Mouse (Mus musculus) CD4-positive, CD25-positive, alpha-beta regulatory T cell, adult 2 months (primary cell): Measurements from ENCODE around the gene Tbc1d16.
"Not testable (repeated sequence)": the region's sequence is repeated elsewhere in the genome, so short reads cannot be mapped to it uniquely, and the experiment has no call there.

Experiments
- DNase-seq: peaks from one replicate; pipeline ENCODE4 v3.0.0-alpha.2; 2012; ENCODE audit warnings: low read depth, low spot score

Gene Tbc1d16

DNA sequence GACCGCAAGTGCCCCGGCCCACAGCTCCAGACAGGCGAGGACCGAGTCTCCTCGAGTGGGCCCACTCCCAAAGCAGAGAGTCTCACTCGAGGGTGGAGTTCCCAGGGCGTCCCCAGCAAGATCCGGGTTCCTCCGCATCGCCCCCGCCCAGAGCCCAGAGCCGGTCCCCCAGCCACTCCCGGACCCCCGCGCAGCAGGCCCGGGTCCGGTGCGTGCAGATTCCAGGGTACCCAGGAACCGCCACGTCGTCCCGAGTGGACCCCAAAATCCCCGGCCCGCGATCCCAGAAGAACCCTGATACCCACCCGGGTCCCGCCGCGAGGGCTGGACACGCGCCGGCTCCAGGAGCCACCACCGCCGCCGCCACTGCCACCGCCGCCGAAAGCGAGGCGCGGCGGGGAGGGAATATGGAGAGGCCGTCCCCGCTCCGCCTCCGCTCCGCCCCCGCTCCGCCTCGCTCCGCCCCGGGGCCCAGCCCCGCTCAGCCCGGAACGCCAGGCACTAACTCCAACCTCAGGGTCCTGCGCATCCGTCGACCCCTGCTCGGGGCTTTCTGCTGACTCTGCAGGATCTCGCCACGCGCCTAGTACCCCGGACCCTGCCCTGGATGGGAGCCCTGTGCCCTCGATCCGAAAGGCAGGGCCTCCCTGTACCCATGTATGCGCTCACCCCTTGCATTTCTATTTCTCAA is at the start of gene Tbc1d16, which contains the start of gene Ccdc40:
Gene Tbc1d16, minus strand, starts transcription at position 409 of the 691 bp plus-strand sequence.
Gene Ccdc40, plus strand, starts transcription at position 482 of the 691 bp plus-strand sequence.
- peak; percentile 84 for DNase-seq

DNA sequence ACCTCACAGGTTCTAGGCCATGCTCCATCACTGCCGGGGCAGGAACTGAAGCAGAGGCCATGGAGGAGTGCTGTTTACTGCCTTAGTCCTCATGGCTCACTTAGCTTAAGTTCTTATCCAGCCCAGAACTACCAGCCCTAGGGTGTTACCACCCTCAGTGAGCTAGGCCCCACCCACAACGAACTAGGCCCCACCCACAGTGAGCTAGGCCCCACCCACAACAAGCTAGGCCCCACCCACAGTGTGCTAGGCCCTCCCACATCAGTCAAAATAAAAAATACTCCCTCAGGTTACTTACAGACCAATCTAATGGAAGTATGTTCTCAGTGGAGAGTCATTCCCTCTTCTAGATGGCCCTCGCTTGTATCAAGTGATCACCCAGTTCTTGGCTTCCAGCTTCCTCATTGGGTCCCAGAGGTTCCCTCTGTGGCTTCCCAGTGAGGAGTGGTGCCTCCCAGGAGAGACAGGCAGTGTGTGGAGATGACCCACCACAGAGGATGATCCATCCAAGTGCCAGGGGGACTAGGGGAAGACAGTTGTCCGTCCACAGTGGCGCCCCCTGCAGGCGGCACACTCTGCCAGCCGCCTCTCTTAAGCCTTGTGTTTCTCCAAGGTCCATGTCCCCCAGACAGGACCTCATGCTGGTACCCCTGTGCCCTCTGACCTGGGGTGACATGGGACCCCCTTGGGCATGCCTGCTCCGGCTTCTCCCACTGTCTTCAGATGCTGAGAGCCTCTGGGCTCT is 45.1 kb upstream of the Tbc1d16 start:
- DNase-seq, result peak; percentile 51

DNA sequence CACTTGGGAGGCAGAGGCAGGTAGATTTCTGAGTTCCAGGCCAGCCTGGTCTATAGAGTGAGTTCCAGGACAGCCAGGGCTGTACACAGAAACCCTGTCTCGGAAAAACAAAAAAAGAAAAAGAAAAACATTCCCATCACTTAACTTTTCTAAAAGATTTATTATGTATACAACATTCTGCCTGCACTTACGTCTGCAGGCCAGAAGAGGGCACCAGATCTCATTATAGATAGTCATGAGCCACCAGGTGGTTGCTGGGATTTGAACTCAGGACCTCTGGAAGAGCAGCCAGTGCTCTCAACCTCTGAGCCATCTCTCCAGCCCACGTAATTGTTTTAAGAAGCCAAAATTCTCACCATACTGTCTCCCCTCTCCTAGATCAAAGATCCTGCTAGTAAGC is 44.2 kb upstream of the Tbc1d16 start:
- not testable (repeated sequence) for DNase-seq

DNA sequence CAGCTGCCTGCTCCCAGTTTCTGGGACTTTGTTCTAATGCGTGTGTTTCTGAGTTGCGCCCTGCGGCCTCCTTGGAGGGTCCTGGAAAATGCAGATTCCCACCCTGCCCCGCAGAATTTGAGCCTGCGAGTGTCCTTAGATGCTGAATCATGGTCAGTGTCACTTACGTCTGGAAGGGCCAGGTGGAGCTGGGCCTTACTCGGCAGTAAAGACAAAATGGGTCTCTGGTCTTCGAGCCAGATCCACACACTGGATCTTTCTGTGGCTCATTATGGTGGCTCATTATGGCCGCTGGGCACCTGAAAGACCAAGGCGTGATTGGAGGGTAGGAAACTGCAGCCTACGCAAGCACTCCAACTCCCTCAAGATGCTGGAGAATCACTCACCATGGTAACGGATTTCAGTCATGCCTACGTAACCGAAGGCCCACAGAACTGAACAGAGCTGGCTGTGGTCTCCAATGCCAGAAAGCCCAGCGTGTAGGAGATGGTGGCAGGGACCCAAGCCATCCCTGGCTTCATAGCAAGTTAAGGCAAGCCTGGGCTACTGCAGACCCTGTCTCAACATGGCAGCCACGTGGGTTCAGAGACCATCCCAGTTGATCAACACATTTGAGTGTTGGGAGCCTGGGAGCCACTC is 40.4 kb upstream of the Tbc1d16 start:
- no peak for DNase-seq

DNA sequence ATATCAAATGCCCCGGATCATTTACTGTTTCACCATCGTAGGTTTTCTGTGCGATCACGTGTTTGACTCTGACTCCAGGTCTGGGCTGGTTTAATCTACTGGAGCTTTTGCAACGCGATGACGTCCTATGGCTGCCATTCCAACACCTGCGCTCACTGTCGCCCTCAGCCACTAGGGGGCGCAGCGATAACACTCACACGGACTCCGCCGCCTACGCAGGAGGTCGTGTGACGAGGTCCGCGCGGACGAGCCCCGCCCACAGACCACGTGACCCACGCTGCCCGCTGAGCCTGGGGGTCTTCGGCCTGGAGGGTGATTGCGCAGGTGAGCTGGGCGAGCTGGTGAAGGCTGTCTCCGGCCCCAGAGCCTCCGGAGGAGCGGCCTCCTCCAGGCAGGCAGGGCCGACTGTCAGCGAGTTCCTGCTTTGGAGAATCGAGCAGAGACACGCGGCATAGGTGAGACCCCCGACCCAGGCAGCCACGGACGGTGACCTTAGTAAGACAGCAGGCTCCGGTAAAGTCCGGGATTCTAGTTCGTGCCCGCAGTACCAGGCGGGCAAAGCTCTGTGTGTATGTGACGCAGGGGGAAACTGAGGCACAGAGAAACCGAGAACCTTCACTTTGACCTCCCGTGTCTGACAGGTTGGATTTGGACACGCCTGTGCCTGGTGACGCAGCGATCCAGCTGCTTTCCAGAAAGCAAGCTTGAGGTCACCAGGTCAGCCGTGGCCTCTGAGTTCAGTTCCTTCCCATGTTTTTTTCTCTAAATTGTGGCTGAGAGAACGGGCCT is 39.7 kb upstream of the Tbc1d16 start, which contains the start of gene Gaa:
Gene Gaa, plus strand, starts transcription at position 120 of the 789 bp plus-strand sequence.
- peak; percentile 99 for DNase-seq

DNA sequence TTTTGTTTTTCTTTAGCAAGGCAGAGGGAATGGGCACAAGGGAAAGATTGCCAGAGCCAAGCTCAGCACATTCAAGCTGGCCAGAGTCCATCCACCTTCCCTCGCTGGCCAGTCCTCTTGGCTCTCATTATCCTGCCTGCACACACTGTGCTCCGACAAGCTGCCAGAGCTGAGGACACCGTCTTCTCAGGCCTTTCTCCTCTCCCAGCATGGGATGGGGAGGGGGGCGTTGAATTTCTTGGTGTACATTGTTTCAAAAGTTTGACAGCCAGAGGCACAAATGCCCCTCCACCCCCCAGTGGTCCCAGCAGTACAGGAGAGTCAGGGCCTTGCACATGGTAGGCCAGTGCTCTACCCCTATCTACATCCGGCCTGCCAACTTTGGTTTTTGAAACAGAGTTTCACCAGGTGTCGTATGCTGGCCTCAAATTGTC is 39.0 kb upstream of the Tbc1d16 start:
- DNase-seq, result no peak

DNA sequence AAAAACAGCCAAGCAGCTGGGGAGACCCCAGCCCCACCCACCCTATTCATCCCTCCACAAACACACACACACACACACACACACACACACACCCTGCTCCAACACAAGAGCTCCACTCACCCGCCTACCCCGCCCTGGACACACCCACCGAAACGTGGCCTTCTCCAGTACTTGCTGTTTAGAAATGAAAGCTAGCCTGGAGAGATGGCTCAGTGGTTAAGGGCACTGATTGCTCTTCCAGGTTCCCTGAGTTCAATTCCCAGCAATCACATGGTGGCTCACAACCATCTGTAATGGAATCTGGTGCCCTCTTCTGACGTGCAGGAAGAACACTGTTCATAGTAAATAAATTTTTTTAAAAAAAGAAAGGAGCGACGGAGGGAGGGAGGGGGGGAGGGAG is 37.5 kb upstream of the Tbc1d16 start:
- no peak for DNase-seq

DNA sequence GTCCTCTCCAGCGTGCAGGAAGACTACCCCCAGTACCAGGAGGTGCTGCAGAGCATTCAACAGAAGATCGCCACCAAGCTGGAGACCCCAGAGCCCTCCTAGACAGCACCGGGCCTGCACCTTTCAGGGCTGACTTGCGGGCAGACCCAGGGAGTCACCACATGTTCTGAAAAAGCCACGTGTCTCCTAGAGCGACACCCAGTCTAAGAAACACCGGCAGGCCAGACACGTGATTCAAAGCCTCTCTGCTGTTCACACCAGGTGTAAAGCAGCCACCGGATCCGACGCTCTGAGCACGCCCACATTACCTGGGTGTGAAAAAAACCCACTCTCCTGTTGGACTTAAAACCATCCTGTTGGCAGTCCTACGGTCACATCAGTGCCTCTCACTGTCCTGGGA is 36.1 kb upstream of the Tbc1d16 start:
- DNase-seq, result no peak

DNA sequence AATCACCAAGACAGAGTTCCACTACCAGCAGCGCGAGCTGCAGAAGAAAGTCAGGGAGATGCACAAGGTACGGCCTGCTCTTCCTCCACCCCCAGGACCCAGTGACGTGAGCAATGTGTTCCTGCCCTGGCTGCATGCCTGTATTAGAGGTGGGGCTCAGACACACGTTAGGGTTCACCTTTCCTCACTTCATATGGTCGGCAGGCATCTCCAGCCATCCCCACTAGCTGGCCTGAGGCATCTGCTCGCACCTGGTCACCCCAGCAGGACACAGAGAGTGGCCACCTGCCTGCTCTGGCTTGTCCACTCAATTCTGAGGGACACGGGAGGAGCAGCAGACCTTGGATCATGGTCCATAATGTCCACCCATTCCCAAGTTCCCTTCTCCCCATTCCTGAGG is 31.7 kb upstream of the Tbc1d16 start:
- no peak for DNase-seq

DNA sequence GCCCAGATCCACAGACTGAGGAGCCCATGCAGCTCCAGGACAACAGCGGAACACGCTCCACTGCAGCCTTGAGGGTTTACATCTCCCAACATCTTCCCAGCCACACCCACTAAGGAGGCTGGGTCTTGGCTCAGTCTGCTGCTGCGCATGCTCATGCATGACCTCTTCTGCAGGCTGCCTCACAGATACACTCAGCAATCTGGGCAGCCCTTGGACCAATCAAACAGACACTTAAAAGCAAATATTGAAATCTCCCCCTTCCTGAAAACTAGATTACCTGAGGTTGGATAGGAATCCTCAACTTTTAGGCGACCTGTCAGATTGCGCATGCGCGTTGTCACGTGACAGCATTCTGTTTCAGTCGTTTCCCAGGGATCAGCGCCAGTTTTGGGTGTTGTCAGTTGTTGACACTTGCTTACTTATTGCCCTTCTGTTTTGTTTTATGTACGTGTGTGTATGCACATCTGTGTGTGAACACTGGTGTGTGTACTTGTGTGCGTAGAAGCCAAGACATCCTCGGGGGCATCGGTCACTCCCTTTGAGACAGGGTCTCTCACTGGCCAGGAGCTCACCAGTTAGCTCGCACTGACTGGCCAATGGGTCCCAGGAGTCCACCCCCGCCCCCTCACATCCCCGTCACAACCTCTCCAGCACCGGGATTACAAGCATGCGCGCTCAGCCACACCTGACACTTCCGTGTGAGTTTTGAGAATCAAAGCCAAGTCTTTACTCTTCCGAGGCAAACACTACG is 30.4 kb upstream of the Tbc1d16 start:
- DNase-seq, result peak; percentile 71

DNA sequence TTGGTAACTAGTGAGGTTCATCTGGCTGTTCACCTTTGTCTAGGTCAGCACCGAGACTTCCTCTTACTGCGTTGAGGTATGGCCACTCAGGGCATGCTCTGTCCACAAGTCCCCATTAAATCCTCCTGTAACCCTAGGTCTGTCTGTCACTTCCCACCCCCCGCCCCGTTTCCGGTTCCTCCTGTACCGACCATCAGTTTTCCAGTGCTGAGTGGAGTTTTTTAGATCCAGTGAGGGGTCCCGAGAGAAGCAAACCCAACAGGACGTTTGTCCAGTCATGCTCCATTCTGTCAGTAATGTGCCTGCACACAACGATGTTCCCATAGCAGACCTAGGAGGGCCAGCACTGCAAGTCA is 29.9 kb upstream of the Tbc1d16 start:
- no peak for DNase-seq

DNA sequence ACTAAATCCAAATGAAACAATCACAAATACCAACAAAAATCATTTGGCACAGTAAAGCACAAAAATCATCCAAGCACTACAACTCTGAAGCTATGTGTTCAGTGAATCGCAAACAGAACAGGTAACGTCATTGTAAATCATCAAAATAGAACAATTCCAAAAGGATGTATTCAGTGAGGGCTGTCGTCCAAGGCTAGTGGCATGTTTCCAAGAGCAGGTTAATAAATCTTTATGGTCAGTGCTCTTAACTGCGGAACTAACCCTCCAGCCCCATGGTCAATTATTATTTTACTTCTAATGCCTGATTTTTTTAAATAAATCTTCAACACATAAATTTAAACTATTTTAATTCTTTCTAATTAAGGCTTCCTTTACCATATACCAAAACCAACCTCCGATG is 28.3 kb upstream of the Tbc1d16 start:
- DNase-seq, result not testable (repeated sequence)

DNA sequence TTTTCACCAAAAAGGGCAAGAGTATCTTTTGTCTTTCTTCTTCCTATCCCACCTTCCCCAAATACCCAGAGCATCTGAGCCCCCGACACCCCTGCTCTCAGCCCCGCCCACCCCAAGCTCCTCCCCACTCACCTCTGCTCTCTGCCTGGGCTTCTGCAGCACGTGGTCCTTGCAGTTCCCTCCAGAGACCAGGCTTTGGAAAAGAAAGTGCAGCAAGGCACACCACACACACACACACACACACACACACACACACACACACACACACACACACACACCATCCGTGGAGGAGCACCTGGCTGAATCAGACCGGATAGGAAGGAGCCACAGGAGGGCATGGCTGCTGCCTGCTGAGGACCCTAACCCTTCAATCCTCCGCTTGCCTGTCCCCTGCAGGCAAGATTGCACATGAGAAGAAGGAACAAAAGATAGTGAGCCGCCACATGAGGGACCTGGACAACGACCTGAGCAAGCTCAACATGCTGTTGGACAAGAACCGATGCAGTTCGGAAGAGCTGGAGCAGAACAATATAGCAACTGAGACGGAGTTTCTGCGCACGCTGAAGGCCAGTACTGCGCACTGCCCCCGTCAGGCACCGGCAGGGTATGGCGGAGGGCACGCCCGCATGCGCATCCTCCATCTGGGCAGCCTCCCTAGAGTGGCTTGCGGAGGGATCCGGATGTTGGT is 24.7 kb upstream of the Tbc1d16 start:
- peak; percentile 79 for DNase-seq

DNA sequence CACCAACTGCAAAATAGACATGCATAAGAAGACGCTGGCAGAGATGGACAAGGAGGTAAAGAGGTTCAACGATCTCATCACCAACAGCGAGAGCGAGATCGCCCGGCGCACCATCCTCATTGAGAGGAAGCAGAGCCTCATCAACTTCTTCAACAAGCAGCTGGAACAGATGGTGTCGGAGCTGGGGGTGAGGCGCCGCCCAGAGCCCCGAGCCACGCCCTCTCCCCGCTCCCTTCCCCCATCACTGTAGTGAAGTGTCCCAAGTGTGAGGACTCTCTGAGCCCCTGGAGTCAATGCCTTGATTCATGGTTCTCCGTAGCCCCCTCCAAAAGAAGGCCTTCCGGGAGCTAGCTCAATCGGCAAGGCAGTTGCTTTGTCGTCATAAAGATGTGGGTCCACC is 22.7 kb upstream of the Tbc1d16 start:
- DNase-seq, result no peak

DNA sequence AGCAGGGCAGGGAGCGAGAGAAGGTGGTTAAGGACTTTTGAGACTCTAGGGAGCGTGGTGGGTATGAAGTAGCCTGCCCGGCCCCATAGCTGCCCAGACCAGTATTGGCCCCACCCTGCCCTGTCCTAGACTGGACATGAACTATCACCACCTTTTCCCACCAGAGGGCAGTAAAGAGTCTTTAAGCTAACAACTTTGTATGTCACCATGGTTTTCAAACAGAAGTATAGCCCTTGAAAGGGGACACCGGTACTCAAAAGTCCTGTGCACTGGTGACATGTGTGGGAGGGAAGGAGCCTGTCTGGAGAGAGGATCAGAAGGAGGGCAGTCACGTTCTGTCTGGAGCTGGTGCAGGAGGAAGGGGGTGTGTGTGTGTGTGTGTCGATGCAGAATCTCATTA is 20.7 kb upstream of the Tbc1d16 start:
- DNase-seq, result peak; percentile 75

DNA sequence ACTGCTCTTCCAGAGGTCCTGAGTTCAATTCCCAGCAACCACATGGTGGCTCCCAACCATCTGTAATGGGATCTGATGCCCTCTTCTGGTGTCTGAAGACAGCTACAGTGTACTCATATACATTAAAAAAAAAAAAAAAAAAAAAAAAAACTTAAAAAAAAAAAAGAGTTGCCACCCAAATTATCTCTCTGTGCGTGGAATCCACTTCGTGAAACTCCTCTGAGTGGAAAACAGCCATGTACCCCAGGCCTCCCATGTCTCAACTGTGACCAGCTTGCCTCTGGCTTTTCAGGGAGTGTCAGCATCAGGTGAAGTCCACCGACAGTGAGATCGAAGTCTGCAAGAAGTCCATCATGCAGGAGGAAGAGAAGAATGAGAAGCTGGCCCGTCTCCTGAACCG is 17.2 kb upstream of the Tbc1d16 start:
- DNase-seq, result not testable (repeated sequence)

DNA sequence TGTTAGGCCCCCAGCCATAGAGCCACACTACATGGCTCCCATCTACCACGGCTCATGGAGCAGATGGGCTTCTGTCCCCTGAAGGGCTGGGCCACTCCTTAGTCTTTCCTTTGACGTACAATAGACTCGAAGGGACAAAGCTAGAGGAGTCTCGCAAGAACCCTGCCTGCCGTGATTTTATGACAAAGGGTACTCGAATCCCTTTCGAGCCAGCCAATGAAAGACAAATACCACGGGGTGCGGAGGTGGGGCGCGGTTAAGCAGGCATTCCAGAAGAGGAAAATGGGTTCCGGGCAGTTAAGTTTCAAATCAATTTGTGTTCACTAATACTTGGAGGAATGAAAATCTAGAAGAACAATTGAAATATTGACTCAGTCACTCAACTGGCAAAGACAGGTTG is 11.2 kb upstream of the Tbc1d16 start:
- DNase-seq, result no peak

DNA sequence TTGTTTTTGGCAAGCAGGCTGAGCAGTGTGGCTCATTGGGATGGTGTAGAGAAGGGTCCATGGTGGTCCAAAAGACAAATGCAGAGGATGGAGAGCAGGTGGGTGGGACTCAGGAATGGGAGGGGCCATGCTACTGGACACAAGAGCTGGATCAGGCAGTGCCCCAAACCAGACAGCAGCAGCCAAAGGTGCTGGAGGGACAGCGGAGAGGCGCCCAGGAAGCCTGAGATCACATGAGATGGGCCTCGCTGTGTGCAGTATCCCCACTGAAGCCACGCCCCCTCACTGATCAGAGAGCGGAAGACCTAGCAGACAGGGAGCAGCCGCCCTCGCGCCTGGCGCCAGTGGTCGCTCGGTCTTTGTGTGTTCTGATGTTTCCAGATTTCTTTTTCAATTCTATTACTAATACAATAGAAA is 10.0 kb upstream of the Tbc1d16 start:
- peak; percentile 89 for DNase-seq

DNA sequence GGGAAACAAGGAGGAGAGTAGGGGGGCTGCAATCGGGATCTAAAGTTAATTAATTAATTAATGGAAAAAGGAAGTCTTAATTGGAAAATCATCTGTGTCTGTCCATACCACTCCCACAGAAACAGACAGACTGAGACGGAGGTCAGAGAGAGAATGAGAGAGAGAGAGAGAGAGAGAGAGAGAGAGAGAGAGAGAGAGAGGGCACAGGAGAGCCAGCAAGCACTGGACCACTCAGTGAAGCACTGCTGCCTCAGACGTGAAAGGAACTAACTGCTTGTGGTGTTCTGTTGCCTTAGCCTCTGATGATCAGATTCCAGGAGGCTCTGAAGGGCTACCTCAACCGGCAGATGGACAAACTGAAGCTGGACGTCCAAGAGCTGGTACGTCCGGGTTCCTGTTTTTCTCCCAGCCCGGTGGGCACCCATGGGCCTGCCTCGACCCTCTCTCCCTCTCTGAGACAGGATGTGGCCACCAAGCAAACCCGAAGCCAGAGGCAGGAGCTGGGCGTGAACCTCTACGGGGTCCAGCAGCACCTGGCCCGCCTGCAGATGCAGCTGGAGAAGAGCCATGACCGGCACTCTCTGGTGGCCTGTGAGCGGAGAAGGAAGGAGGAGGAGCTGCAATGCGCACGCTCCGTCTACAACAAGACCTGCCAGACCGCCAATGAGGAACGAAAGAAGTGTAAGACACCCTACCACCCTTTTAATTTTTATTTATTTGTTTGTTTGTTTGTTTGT is 9.4 kb upstream of the Tbc1d16 start:
- peak; percentile 75 for DNase-seq

DNA sequence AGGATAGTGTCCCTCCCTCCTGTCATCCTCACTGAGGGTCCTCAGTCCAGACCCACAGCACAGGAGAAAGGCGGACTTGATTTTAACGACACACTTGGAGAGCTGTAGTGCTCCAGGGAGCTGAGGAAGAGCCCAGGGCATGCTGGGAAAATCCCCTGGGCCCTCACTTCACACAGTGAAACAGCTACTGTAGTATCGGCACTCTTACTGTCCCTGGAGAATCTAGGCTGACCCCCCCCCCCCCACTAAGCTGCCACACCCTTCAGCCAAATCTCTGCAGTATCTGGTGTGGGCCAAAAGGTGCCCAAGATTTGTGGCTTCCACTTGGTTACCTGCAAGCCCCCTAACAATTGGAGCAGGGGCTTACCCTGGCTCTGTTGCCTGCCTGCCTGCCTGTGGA is 8.7 kb upstream of the Tbc1d16 start:
- no peak for DNase-seq
